ENCODE assay signal across 8 mouse cellular contexts in the genomic region with DNA sequence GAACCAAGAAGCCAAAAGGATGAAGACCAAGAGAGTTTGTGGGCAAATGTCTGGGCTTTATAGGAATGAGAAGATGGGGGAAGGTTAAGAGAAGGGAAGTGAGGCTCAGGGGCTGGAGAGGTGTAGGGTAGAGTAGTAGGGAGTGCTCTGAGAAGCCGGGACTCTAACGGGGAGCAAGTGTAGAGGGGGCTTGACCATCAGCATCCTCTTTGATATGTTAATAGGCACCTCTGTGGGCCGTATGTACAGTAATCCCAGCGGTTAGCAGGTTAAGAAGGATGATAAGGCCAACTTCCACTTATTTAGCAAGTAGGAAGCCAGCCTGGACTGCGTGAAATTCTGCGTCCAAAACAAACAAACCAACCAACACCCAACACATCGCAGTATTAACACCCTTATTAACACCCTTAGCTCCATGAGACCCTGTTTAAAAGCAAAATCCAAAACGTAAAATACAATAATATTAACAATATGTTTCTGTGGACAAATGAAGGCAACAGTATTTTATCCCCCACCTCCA. TPM values are rescaled to one million over a fixed set of nuclear protein-coding genes. Genes with fewer than 3 reads are reported as not detected.
DNase-seq lines count a peak whose midpoint lies in the region; ATAC-seq lines count a peak whose summit lies in the region.

No protein-coding gene starts in this region.

- peak overlapping the region; percentile 48 for H3K4me3 ChIP-seq in lung, embryonic 15.5 days
- H3K4me3 ChIP-seq in forebrain, embryonic 10.5 days: peak overlapping the region; percentile 54
- H3K4me3 ChIP-seq in limb, embryonic 15.5 days: peak overlapping the region; percentile 52
- H3K4me3 ChIP-seq in stomach, embryonic 15.5 days (replicated peaks): peak overlapping the region; percentile 46

- H3K4me1 ChIP-seq in lung, embryonic 15.5 days: peaks cover 27% of the 10 kb centered on the region
- H3K4me1 ChIP-seq in forebrain, embryonic 10.5 days: peaks cover 36% of the 10 kb centered on the region
- peaks cover 27% of the 10 kb centered on the region for H3K4me1 ChIP-seq in limb, embryonic 15.5 days
- H3K4me1 ChIP-seq in stomach, embryonic 15.5 days: peaks cover 10% of the 10 kb centered on the region

- no peaks in the 10 kb centered on the region for H3K36me3 ChIP-seq in lung, embryonic 15.5 days
- no peaks in the 10 kb centered on the region for H3K36me3 ChIP-seq in forebrain, embryonic 10.5 days (replicated peaks)
- no peaks in the 10 kb centered on the region for H3K36me3 ChIP-seq in limb, embryonic 15.5 days
- no peaks in the 10 kb centered on the region for H3K36me3 ChIP-seq in stomach, embryonic 15.5 days

- DNase-seq in lung, postnatal 4 days: no peak
- no peak for DNase-seq in forebrain, embryonic 10.5 days (ENCODE audit: extremely low spot score, low spot score)
- DNase-seq in layer of hippocampus, adult 18-20 months (ENCODE audit: low spot score in 2 of 2): no peak
- DNase-seq in spleen, adult 18-20 months: no peak
- DNase-seq in c-Kit-positive CD71-positive TER-119-positive erythroid progenitor cells, embryonic 14.5 days (ENCODE audit: low spot score): no peak

- no peaks in the 10 kb centered on the region for H3K9me3 ChIP-seq in lung, embryonic 15.5 days
- no peaks in the 10 kb centered on the region for H3K9me3 ChIP-seq in forebrain, embryonic 10.5 days
- no peaks in the 10 kb centered on the region for H3K9me3 ChIP-seq in limb, embryonic 15.5 days
- no peaks in the 10 kb centered on the region for H3K9me3 ChIP-seq in stomach, embryonic 15.5 days

- peak overlapping the region; percentile 81 for H3K4me2 ChIP-seq in lung, embryonic 15.5 days
- H3K4me2 ChIP-seq in limb, embryonic 15.5 days: peak overlapping the region; percentile 76
- peak overlapping the region; percentile 67 for H3K4me2 ChIP-seq in stomach, embryonic 15.5 days

- ATAC-seq in lung, embryonic 15.5 days (ENCODE audit: borderline replicate concordance, extremely low read depth, low FRiP score, low TSS enrichment): no peak
- ATAC-seq in limb, embryonic 15.5 days (ENCODE audit: insufficient number of reproducible peaks, low FRiP score, low TSS enrichment, low read depth): no peak
- ATAC-seq in stomach, embryonic 15.5 days (ENCODE audit: insufficient read depth, low FRiP score, low read depth): no peak

- no peaks in the 10 kb centered on the region for H3K27me3 ChIP-seq in lung, embryonic 15.5 days
- no peaks in the 10 kb centered on the region for H3K27me3 ChIP-seq in forebrain, embryonic 10.5 days (ENCODE audit: poor library complexity, severe bottlenecking)
- no peaks in the 10 kb centered on the region for H3K27me3 ChIP-seq in limb, embryonic 15.5 days
- no peaks in the 10 kb centered on the region for H3K27me3 ChIP-seq in stomach, embryonic 15.5 days (replicated peaks)

- peak overlapping the region; percentile 58 for H3K9ac ChIP-seq in lung, embryonic 15.5 days
- peak overlapping the region; percentile 70; the same call in 1 of the 2 replicates for H3K9ac ChIP-seq in limb, embryonic 15.5 days
- H3K9ac ChIP-seq in stomach, embryonic 15.5 days: no peak overlapping the region

- peak overlapping the region; percentile 81 for H3K27ac ChIP-seq in lung, embryonic 15.5 days
- H3K27ac ChIP-seq in forebrain, embryonic 10.5 days: peak overlapping the region; percentile 90
- H3K27ac ChIP-seq in limb, embryonic 15.5 days: peak overlapping the region; percentile 90
- peak overlapping the region; percentile 62; the same call in 1 of the 2 replicates for H3K27ac ChIP-seq in stomach, embryonic 15.5 days

- 20% methylated on average over 8 of the region's 8 CpGs for WGBS in lung, embryonic 15.5 days
- WGBS in forebrain, embryonic 10.5 days: 8% methylated on average over 8 of the region's 8 CpGs
- WGBS in limb, embryonic 15.5 days: 17% methylated on average over 8 of the region's 8 CpGs
- 18% methylated on average over 8 of the region's 8 CpGs for WGBS in stomach, embryonic 15.5 days

RNA-seq across cellular contexts. Expression of a gene that starts 0.5 kb away (rescaled TPM):
- polyA plus RNA-seq in lung, embryonic 15.5 days (2015; fragmentation: Nextera tagmentation; extraction: Ambion mirVana): 416 and 431 TPM in 2 replicates
- polyA plus RNA-seq in forebrain, embryonic 10.5 days (2016; fragmentation: Nextera tagmentation; extraction: Ambion mirVana): 482 and 518 TPM in 2 replicates
- polyA plus RNA-seq in limb, embryonic 15.5 days (2015; fragmentation: Nextera tagmentation; extraction: Ambion mirVana): 425 and 436 TPM in 2 replicates
- polyA plus RNA-seq in stomach, embryonic 15.5 days (2015; fragmentation: Nextera tagmentation; extraction: Ambion mirVana): 448 and 501 TPM in 2 replicates
- total RNA-seq in layer of hippocampus, adult 18-20 months (2021): 100 to 1,000 TPM; 509 to 565 TPM

RNA-seq across cellular contexts. Expression of a gene that starts 3.9 kb away (rescaled TPM):
- polyA plus RNA-seq in lung, embryonic 15.5 days (2015; fragmentation: Nextera tagmentation; extraction: Ambion mirVana): 28.4 and 29.1 TPM in 2 replicates
- 23.8 and 25.0 TPM in 2 replicates for polyA plus RNA-seq in forebrain, embryonic 10.5 days (2016; fragmentation: Nextera tagmentation; extraction: Ambion mirVana)
- polyA plus RNA-seq in limb, embryonic 15.5 days (2015; fragmentation: Nextera tagmentation; extraction: Ambion mirVana): 34.2 and 39.9 TPM in 2 replicates
- 18.1 and 23.5 TPM in 2 replicates for polyA plus RNA-seq in stomach, embryonic 15.5 days (2015; fragmentation: Nextera tagmentation; extraction: Ambion mirVana)
- 1 to 10 TPM; 8.6 to 8.7 TPM for total RNA-seq in layer of hippocampus, adult 18-20 months (2021)

RNA-seq across cellular contexts. Expression of a gene that starts 18.4 kb away (rescaled TPM):
- polyA plus RNA-seq in lung, embryonic 15.5 days (2015; fragmentation: Nextera tagmentation; extraction: Ambion mirVana): 70.5 TPM in 2 replicates
- 190 and 197 TPM in 2 replicates for polyA plus RNA-seq in forebrain, embryonic 10.5 days (2016; fragmentation: Nextera tagmentation; extraction: Ambion mirVana)
- polyA plus RNA-seq in limb, embryonic 15.5 days (2015; fragmentation: Nextera tagmentation; extraction: Ambion mirVana): 65.7 and 69.8 TPM in 2 replicates
- polyA plus RNA-seq in stomach, embryonic 15.5 days (2015; fragmentation: Nextera tagmentation; extraction: Ambion mirVana): 48.9 and 50.5 TPM in 2 replicates
- 100 to 1,000 TPM; 390 to 405 TPM for total RNA-seq in layer of hippocampus, adult 18-20 months (2021)

RNA-seq across cellular contexts. Expression of a gene that starts 39.1 kb away (rescaled TPM):
- polyA plus RNA-seq in lung, embryonic 15.5 days (2015; fragmentation: Nextera tagmentation; extraction: Ambion mirVana): 927 and 1,006 TPM in 2 replicates
- 1,030 and 1,081 TPM in 2 replicates for polyA plus RNA-seq in forebrain, embryonic 10.5 days (2016; fragmentation: Nextera tagmentation; extraction: Ambion mirVana)
- polyA plus RNA-seq in limb, embryonic 15.5 days (2015; fragmentation: Nextera tagmentation; extraction: Ambion mirVana): 1,045 and 1,117 TPM in 2 replicates
- 938 and 1,022 TPM in 2 replicates for polyA plus RNA-seq in stomach, embryonic 15.5 days (2015; fragmentation: Nextera tagmentation; extraction: Ambion mirVana)
- 100 to 1,000 TPM; 355 to 375 TPM for total RNA-seq in layer of hippocampus, adult 18-20 months (2021)

RNA-seq across cellular contexts. Expression of a gene that starts 44.2 kb away (rescaled TPM):
- 0.38 and 1.1 TPM in 2 replicates for polyA plus RNA-seq in lung, embryonic 15.5 days (2015; fragmentation: Nextera tagmentation; extraction: Ambion mirVana)
- polyA plus RNA-seq in forebrain, embryonic 10.5 days (2016; fragmentation: Nextera tagmentation; extraction: Ambion mirVana): 1.5 and 2.9 TPM in 2 replicates
- polyA plus RNA-seq in limb, embryonic 15.5 days (2015; fragmentation: Nextera tagmentation; extraction: Ambion mirVana): 50.2 and 50.5 TPM in 2 replicates
- 0.49 and 0.74 TPM in 2 replicates for polyA plus RNA-seq in stomach, embryonic 15.5 days (2015; fragmentation: Nextera tagmentation; extraction: Ambion mirVana)
- under 1 TPM; 0.30 to 0.52 TPM for total RNA-seq in layer of hippocampus, adult 18-20 months (2021)
